Mouse (Mus musculus): ENCODE data around the gene Gpsm3.

Gpsm3 gene

DNA sequence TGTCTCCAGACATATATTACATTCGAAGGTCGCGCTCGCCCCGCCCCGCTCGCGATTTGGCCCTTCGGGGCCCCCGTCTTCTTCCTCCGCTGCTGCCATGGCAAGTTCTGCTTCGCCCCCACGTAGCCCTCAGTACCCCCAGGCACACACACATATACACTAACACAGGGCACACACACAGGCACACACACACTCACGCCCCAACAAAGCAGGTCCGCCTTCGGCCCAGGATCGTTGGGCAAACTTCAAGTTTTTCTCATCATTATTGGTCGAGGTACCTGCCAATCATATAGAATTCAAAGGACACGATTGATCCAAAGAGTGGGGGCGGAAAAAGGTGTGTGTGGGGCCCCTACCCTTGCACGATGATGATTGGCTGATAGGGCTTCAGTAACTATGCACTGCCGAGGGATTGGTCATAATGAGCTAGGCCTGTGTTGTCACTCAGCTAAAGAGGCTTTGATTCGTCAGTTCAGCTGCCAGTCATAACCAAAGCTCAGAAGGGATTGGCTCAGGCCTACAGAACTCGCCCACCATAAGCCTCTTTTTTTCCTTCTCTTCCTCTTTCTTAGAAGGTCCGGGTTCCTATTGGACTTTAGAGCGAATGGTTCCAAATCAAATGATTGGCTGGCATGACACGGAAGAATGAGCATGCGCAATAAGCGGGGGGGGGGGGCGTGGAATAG is 13.9 kb downstream of the Gpsm3 start, which contains the start of gene Rnf5:
Gene Rnf5 (minus strand): TSS at position 316 of the 686 bp plus-strand sequence.
- peak; percentile 100 for DNase-seq (ENCODE audit: low read depth, low spot score)

DNA sequence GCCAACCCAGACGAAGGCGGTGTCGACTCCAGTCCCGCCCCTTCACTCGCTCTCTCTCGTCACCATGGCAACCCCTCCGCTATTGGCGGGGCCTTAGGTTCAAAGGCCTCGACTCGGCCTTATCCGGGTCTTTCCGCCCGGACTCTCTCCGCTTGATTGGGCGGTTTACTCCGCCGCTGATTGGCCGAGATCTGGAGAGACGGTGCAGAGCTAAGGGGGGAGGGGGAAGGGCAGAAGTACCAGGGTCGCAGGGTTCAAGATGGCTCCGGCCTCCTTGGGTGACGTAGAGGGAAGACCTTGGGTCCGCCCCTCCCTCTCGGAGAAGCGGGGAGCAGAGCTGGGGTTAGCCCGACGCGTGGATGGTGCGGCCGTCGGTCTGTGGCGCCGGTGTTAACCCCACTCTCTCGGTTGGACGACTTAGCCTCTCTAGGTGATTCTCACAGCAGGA is 14.5 kb downstream of the Gpsm3 start, which contains the start of gene Agpat1:
Gene Agpat1 (plus strand): TSS at position 202 of the 448 bp plus-strand sequence.
- DNase-seq (ENCODE audit: low read depth, low spot score), result peak; percentile 100

DNA sequence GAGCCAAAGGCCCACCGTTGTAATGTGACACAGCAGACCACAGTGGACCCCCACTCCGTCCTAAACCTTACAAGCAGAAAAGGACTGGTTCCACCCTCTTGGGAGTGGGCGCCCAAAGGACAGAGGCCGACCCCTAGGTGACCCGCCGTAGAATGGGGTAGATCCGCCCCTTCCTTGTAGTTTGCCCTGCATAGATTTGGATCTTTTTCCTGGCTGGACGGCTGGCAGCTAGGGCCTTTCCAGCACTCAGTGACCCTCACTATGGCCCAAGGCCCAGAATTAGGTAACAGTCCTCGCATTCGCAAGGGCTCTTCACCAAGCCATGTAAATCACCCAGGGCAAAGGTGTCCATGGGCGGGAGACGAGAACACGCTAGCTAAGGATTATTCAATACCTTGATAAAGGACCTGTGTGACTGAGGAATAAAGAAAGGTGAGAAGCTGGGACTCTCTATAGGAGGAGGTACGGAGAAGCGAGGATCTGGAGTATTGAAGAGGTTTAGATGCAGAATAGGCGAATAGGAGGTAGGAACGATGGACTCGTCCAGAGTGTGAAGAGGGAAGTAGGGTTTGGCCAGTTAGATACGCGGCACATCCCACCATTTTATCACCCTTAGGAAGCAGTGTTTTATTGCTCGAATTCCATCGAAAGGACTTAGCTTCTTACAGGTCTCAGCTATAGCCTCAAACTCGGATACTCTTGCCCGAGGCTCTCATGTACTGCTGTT is 15.1 kb downstream of the Gpsm3 start:
- no peak for DNase-seq (ENCODE audit: low read depth, low spot score)

DNA sequence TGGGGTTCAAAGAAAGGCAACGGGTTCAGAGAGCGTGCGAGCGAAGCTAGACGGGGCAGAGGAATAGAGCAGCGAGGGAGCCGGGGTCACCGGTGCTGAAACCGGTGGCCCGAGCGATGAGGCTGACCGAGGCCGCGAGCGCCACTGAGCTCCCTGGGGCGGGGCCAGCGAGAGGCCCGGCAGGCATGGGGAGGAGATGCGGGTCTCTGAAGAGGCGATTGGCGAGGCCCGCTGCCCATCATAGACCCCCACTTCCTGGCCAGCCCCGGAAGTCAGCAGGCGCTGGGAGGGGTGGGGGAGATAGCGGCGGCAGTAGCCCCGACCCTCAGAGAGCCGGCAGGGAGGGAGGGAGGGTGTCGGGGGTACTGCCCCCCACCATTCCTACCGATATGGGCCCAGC is 16.0 kb downstream of the Gpsm3 start:
- DNase-seq (ENCODE audit: low read depth, low spot score), result peak; percentile 85

DNA sequence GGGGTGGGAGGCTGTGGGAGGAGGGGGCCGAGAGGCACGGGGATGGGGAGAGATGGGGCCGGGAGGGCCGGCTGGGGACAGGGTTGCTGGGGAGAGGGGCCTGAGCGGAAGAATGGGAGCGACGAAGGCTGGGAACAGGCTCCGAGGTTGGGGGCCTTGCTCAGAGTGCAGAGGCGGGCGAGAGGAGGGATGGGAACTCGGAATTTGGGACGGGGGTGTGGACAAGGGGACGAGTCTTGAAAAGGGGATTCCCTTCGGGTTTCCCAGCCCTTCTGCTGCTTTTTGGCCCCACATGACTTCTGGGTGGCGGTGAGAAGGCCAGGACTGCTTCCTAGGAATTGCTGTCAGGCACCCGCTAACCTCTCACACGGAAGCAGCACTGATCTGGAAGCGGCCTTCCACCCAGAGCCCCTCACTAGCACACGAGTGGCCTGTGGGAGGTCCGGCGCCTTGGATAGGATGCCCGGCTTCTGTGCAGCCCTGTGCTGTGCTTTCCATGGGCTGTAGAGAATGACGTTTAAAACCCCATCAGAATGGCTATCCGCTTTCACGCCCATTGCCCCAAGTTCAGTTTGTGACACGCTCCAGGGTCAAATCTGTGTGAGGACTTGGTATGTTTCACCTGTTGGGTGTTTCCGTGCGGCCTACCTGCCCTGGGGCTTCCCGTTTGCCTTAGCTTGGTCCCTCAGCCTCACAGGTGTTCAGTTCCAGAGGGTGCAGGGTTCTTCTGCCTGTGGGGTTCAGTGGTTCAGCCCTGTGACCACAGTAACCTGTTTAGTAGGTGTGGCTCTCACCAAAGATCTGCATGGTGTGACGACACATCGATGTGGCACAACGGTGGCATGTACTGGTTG is 16.8 kb downstream of the Gpsm3 start:
- DNase-seq (ENCODE audit: low read depth, low spot score), result no peak

DNA sequence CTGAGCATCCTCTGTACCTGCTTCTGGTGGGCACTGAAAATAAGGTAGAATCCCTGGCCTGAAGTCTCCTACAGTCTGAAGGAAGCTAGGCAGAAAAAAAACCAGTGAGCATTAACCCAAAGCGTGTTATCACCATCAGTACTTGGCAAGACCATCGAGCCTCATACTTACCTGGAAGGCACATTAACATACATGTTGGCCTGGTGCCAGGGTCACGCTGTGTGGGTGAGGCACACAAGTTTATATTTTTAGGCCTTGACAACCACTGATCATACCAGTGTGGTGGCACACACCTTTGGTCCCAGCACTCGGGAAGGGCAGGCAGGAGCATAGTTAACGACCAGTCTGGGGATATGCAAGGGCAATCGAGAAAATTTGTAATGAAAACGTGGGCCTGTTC is 18.4 kb downstream of the Gpsm3 start:
- no peak for DNase-seq (ENCODE audit: low read depth, low spot score)

DNA sequence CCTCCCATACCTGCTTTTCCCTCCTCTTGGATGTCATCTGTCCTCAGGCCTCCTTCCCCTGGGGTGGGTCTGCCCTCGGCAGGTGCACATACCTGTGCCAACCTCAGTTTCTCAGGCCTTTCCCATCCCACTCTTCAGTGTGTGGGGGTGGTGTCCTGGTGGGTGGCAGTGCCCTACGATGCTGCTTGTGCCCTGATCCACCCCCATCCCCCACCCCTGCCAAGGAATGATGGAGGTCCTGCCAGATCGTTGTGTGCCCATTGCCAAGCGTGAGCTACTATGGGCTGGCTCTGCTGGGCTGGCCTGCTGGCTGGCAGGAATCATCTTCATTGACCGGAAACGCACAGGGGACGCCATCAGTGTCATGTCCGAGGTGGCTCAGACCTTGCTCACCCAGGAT is 21.4 kb downstream of the Gpsm3 start:
- DNase-seq (ENCODE audit: low read depth, low spot score), result no peak

DNA sequence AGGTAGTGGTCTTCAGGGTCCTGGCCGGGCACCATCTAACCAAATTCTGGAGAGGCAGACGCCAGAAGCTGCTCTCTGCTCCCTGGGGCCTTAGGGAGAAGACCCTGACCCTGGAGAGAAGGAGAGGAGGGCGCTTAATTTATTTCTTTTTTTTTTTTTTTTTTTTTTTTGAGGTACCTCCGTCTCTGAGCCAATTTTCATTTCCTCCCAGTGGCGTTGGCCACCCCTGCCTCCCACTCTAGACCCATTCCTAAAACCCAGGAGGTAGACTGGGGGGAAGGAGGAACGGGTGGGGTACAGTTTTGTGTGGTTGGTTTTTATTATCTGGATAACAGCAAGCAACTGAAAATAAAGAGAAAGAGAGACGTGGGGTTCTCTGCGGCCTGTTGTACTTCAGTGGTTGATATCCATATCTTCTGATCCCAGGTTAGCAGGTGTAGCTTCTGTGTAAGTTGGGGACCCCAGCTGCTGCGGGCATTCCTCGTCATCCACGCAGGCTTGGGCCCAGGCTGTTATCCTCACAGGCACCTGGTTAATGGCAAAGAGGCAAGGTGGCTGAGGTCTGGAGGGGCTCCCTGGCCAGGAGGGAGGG is 23.5 kb downstream of the Gpsm3 start:
- DNase-seq (ENCODE audit: low read depth, low spot score), result no peak

DNA sequence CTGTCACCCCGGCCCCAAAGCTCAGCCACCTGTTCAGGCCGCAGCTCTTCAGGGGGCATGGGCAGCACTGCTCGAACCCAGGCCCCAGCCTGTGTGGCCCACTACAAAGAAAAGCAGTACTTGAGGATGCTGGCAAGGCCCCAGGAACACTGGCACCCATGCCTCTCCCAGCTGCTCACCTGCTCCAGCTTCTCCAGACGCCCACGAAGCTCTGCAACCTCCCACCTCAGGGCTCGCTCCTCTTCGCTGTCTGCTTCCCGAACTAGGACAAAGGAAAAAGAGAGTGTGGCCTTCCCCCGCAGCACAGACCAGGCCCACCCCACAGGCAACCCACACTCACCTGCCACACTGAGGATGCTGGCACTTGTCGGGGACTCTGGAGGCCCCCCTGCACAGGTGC is 24.2 kb downstream of the Gpsm3 start:
- DNase-seq (ENCODE audit: low read depth, low spot score), result no peak

DNA sequence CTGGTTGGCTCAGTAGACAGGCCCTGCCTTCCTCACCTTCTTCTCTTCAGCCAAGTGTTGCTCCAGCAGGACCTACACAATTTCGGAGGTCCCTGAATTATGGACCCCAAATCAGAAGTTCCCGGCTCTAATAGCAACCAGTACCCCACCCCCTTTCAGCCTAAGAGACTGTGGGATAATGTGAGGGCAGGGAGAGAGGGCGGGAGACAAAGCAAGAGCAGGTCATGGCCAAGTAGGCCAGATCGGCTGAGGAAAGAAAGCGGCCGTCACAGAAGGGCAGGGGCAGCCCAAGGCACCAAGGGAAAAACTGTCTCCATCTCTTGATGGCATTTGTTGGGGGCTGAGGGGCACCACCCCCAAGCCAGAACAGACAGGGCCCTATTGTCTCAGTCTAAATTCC is 26.3 kb downstream of the Gpsm3 start, which contains the start of gene Egfl8:
Gene Egfl8 (minus strand): TSS at position 101 of the 400 bp plus-strand sequence.
- no peak for DNase-seq (ENCODE audit: low read depth, low spot score)

DNA sequence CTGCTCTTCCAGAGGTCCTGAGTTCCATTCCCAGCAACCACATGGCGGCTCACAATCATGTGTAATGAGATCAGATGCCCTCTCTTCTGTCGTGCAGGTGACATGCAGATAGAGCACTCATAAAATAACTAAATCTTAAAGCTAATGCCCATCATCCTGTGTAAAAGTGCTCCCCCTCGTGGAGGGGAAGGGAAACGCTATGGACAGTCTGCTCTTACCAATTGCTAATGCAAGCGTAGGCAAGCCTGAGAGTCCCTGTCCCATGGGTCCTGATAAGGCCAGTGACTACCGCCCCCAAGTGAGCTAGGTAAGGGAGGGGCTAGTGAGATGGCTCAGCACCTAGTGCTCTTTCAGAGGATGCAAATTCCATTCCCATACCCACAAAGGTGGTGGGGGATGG is 29.4 kb downstream of the Gpsm3 start:
- no peak for DNase-seq (ENCODE audit: low read depth, low spot score)

DNA sequence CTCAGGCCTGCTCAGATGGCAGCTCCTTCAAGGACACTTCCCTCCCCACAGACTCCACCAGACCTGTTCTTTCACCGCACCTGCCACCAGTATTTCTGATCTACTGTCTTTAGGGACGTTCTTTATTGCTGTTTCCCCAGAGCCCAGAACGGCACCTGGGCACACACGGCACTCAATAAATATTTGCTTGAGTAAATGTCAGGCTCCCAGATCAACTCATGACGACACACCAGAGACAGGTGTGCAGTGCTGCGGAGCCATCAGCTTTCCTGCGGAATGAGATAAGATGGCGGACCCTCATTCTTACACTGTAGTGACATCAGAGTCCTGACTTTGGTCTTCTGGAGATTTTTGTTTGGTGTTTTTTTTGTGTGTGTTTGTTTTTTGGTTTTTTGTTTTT is 31.4 kb downstream of the Gpsm3 start:
- DNase-seq (ENCODE audit: low read depth, low spot score), result no peak

DNA sequence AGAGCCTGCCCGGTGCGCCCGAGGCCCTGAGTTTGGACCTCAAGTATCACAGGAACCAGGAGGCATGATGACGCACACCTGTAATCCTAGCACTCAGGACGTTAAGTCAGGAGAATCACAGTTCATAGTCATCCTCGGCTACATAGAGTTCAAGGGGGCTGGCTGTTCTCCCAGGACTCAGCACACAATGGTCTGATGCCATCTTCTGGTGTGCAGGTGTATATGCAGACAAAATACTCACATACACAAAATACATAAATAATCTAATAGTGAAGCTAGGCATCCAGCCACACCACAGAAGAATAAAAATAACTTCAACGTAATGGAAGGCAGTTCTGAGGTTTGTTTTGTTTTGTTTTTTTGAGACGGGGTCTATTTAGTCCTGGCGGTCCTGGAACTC is 33.6 kb downstream of the Gpsm3 start:
- no peak for DNase-seq (ENCODE audit: low read depth, low spot score)

DNA sequence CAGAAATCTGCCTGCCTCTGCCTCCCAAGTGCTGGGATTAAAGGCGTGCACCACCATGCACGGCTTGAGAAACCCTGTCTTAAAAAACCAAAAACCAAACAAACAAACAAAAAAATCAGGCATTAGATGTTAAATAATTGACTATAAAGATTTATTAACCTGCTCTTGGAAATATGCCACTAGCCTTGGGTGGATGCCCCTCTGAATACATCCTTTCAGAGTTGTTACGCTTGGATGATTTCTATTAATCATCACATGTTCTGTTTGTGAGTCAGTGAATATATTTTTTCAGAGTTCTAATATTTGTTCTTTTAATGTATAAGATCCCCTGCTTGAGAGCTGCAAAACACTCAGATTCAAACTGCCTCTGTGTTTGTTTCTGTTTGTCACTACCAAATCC is 35.4 kb downstream of the Gpsm3 start:
- no peak for DNase-seq (ENCODE audit: low read depth, low spot score)

DNA sequence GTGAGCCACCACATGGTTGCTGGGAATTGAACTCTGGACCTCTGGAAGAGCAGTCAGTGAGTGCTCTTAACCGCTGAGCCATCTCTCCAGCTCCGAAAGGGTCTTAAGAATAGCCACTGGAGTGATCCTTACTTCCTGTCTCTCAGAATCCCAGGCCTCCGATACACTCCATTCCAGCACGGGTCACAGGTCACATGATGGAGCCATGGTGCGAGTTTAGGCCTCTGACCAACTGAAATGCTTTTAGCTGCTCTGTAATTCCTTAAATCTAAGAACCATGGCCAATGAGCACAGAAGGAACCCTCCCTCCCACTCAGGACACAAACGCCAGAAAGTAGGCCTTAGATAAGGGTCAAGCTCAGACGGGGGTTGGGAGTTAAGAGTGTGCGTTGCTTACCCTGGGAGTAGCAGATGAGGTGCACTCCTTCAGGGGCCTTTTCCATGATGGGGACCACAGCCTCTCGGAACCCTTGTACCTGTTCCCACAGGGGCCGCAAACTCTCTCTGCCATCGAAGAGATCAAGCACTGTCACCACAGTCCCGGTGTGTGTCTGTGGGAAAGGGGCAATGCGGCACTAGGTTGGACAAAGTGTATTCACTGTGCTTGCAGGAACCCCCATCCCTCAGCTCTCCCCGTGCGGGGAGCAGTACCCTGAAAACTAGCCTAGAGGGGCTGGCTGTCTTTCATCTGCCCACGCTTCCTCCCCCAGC is 36.6 kb downstream of the Gpsm3 start:
- no peak for DNase-seq (ENCODE audit: low read depth, low spot score)

DNA sequence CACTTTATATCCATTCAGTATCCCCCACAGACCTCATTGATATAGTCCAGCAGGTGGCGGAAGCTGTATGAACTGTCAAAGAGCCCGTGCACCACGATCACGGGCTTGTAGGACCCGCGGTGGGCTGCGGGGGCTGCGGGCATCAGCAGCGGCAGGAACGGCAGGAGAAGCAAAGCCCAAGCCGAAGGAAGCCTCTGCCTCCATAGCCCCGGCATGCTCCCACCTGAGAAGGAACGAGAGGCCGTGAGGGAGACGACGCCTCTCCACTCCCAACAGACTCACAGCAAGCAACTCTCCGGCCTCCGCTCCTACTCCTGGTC is 37.1 kb downstream of the Gpsm3 start:
- DNase-seq (ENCODE audit: low read depth, low spot score), result no peak

DNA sequence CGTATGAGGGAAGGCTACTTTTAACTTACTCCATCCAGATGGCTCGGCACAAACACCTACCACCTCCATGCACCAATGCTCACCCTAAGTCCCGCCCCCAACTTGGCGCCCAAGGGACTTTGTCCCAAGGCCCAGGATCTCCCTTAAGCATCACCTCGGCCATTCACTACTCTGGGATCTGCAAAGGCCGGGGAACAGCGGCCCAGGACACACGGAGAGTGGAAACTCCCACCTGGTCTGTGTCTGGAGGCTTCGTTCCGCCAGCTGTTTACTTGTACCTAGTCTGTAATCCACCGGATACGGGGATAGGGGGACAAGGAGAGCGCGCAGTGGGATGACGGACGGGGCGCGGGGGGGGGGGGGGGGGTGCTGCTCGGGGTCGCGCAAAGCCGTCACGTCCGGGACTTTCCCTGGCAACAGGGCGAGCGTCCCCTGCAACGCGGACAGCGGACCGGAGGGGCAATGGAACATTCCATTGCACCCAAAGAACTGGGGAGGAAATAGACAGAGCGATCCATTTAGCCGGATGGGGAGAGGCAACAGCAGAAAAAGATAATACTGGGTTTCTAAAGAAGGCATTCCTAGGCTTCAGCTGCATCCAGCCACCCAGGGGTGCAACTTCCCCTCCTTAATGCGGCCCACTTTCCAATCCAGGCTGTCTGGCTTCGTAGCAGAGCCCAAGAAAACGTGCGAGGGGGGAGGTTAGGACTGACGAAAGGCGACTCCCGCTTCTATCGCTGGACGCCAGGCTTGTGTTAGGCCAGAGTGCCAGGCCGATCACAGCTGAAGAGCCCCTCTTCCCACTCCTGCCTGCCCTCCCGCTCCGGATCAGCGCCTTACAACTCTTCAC is 37.7 kb downstream of the Gpsm3 start:
- DNase-seq (ENCODE audit: low read depth, low spot score), result peak; percentile 78

DNA sequence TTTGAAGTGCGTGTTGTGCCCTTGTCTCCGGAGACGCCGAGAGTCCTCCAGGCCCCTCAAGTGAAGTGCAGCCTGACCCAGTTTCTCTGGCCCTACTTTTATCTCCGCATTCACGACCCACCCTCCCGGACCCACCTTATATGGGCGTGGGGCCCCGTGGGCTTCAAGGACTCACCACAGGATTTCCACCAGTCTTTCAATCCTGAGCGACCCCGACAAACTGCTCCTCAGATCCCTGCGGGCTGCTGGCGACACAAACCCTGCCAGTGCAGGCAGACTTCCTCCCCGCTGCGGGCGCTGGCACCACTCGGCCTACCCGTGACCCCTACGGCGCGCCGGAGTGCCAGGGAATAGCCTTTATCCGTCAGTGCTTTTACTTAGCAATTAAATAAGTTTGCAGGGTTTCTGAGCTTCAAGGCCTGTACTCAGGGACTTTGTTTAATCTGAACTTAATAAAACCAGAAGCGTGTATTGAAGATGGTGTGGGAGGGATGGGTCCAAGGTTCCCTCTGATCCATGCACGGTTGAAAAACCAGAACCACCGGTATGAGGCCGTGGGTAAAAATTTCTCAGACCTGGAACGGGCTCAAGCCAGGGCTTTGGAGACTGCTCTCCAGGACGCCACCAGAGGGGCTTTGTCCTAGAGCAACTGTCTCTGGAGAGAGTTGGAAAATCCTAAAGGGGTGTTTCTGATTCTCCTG is 38.5 kb downstream of the Gpsm3 start, which contains the start of gene Ppt2:
Gene Ppt2 (minus strand): TSS at position 568 of the 701 bp plus-strand sequence.
- DNase-seq (ENCODE audit: low read depth, low spot score), result no peak

DNA sequence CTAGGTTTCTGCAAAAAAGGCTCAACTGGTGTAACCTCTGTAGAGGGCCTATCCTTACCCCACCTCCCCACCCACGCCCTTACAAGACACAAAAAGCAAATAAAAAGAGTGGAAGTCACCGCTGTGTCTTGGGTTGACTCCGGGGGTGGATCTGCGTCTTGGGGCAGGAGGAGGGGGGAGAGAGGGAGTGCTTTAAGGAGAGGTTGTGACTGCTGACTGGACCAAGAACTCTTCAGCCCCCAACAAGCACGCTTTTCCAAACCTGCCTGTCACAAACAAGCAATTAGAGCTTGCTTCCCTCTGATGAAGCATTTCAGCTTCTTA is 39.0 kb downstream of the Gpsm3 start:
- no peak for DNase-seq (ENCODE audit: low read depth, low spot score)
